Mouse (Mus musculus) MEL (cell line): ENCODE results near the gene Tmem45a. TPM values are rescaled to one million over a fixed set of nuclear protein-coding genes. Genes with fewer than 3 reads are reported as not detected.

Source experiments
- DNase-seq: peaks from one replicate; pipeline ENCODE4 v3.0.0; 2011; ENCODE audit warnings: low read depth, low spot score
- H3K27ac ChIP-seq: 2 replicates; pipeline ENCODE4 v1.5.1; 2012; ENCODE audit warnings: low read depth, mild to moderate bottlenecking, control low read depth, low read length, moderate library complexity; ENCODE audit not compliant: control insufficient read depth
- H3K27me3 ChIP-seq, 2 experiments: fragments of 150-350 bp in 1 of 2; sonication (generic) in 1 of 2; 2 replicates each; pipeline ENCODE4 v1.6.1; 2012; ENCODE audit warnings: low read length in 2 of 2, mild to moderate bottlenecking in 2 of 2, improper control_type of control experiment in 1 of 2, moderate library complexity in 1 of 2; ENCODE audit not compliant: insufficient read depth in 2 of 2, control insufficient read depth in 1 of 2
- H3K36me3 ChIP-seq, 2 experiments: 2 replicates each; pipeline ENCODE4 v1.6.1; 2012 to 2014; ENCODE audit warnings: low read length in 2 of 2, improper control_type of control experiment in 1 of 2, inconsistent platforms in 1 of 2, mild to moderate bottlenecking in 1 of 2; ENCODE audit not compliant: insufficient read depth in 2 of 2, control insufficient read depth in 1 of 2
- H3K4me1 ChIP-seq, 2 experiments: fragments of 150-350 bp in 1 of 2; sonication (generic) in 1 of 2; 2 replicates each; pipeline ENCODE4 v1.6.1; 2012; ENCODE audit warnings: low read length in 2 of 2, improper control_type of control experiment in 1 of 2, mild to moderate bottlenecking in 1 of 2; ENCODE audit not compliant: insufficient read depth in 2 of 2, control insufficient read depth in 1 of 2
- H3K4me3 ChIP-seq, 2 experiments: fragments of 150-350 bp in 1 of 2; sonication (generic) in 1 of 2; 2 replicates each; pipeline ENCODE4 v1.5.1; 2012; ENCODE audit warnings: low read depth in 2 of 2, low read length in 2 of 2, mild to moderate bottlenecking in 2 of 2, moderate library complexity in 2 of 2, control low read depth in 1 of 2, improper control_type of control experiment in 1 of 2; ENCODE audit not compliant: control insufficient read depth in 1 of 2, insufficient read depth in 1 of 2
- H3K79me2 ChIP-seq: 2 replicates; pipeline ENCODE4 v1.6.1; 2012; ENCODE audit warnings: mild to moderate bottlenecking, low read length, moderate library complexity; ENCODE audit not compliant: control insufficient read depth, poor library complexity, insufficient read depth
- H3K9ac ChIP-seq: 2 replicates; pipeline ENCODE4 v1.6.1; 2012; ENCODE audit warnings: low read depth, mild to moderate bottlenecking, control low read depth, low read length, moderate library complexity; ENCODE audit not compliant: control insufficient read depth, poor library complexity, severe bottlenecking
- H3K9me3 ChIP-seq: fragments of 150-350 bp; sonication (generic); replicated peaks from 2 replicates; pipeline ENCODE4 v1.6.1; 2012; ENCODE audit warnings: mild to moderate bottlenecking, low read length, improper control_type of control experiment, moderate library complexity; ENCODE audit not compliant: insufficient read depth
- BHLHE40 ChIP-seq: IDR thresholded peaks from 2 replicates; pipeline ENCODE4 v1.6.1; 2012; ENCODE audit warnings: low read depth, mild to moderate bottlenecking, inconsistent platforms, low read length, improper control_type of control experiment, borderline replicate concordance
- CHD2 ChIP-seq: IDR thresholded peaks from 2 replicates; pipeline ENCODE4 v1.6.1; 2011; ENCODE audit warnings: low read length, improper control_type of control experiment
- CTCF ChIP-seq, 3 experiments: IDR thresholded peaks in 2 of 3; conservative IDR thresholded peaks in 1 of 3; 2 replicates each; pipeline ENCODE4 v1.5.1; 2011 to 2012; ENCODE audit warnings: low read length in 3 of 3, low read depth in 2 of 3, mild to moderate bottlenecking in 2 of 3, improper control_type of control experiment in 1 of 3, inconsistent platforms in 1 of 3, mixed read lengths in 1 of 3, moderate library complexity in 1 of 3; ENCODE audit not compliant: control insufficient read depth in 1 of 3, insufficient read depth in 1 of 3, poor library complexity in 1 of 3, severe bottlenecking in 1 of 3
- E2F4 ChIP-seq: IDR thresholded peaks from 2 replicates; pipeline ENCODE4 v1.6.1; 2011; ENCODE audit warnings: low read depth, low read length, improper control_type of control experiment, borderline replicate concordance
- ELF1 ChIP-seq: IDR thresholded peaks from 2 replicates; pipeline ENCODE4 v1.6.1; 2014; ENCODE audit warnings: low read depth, mild to moderate bottlenecking, inconsistent platforms, low read length, improper control_type of control experiment, moderate library complexity
- ETS1 ChIP-seq: IDR thresholded peaks from 2 replicates; pipeline ENCODE4 v1.6.1; 2012; ENCODE audit warnings: low read depth, mild to moderate bottlenecking, inconsistent platforms, low read length, improper control_type of control experiment, moderate library complexity
- KAT2A ChIP-seq: conservative IDR thresholded peaks from 2 replicates; pipeline ENCODE4 v1.6.1; 2012; ENCODE audit warnings: low read depth, low read length, improper control_type of control experiment, inconsistent platforms
- MAFK ChIP-seq: IDR thresholded peaks from 2 replicates; pipeline ENCODE4 v1.6.1; 2011; ENCODE audit warnings: low read depth, mild to moderate bottlenecking, low read length, improper control_type of control experiment, borderline replicate concordance
- MAX ChIP-seq: IDR thresholded peaks from 2 replicates; pipeline ENCODE4 v1.6.1; 2011; ENCODE audit warnings: low read length, improper control_type of control experiment
- MAZ ChIP-seq: IDR thresholded peaks from 2 replicates; pipeline ENCODE4 v1.6.1; 2012; ENCODE audit warnings: low read depth, mild to moderate bottlenecking, inconsistent platforms, low read length, improper control_type of control experiment
- MYB ChIP-seq: IDR thresholded peaks from 2 replicates; pipeline ENCODE4 v1.6.1; 2011; ENCODE audit warnings: mild to moderate bottlenecking, low read depth, low read length, improper control_type of control experiment
- MYC ChIP-seq: IDR thresholded peaks from 2 replicates; pipeline ENCODE4 v1.6.1; 2011; ENCODE audit warnings: low read depth, mild to moderate bottlenecking, low read length, improper control_type of control experiment, moderate library complexity
- NRF1 ChIP-seq: IDR thresholded peaks from 2 replicates; pipeline ENCODE4 v1.6.1; 2014; ENCODE audit warnings: low read depth, mild to moderate bottlenecking, inconsistent platforms, low read length, improper control_type of control experiment, moderate library complexity; ENCODE audit not compliant: poor library complexity, insufficient read depth, severe bottlenecking
- POLR2AphosphoS2 ChIP-seq: IDR thresholded peaks from 2 replicates; pipeline ENCODE4 v1.6.1; 2011; ENCODE audit warnings: low read length, improper control_type of control experiment
- RAD21 ChIP-seq: IDR thresholded peaks from 2 replicates; pipeline ENCODE4 v1.6.1; 2011; ENCODE audit warnings: mild to moderate bottlenecking, low read depth, low read length, improper control_type of control experiment
- RCOR1 ChIP-seq: IDR thresholded peaks from 2 replicates; pipeline ENCODE4 v1.6.1; 2012; ENCODE audit warnings: low read depth, mild to moderate bottlenecking, inconsistent platforms, low read length, improper control_type of control experiment
- SIN3A ChIP-seq: IDR thresholded peaks from 2 replicates; pipeline ENCODE4 v1.6.1; 2012; ENCODE audit warnings: low read length, improper control_type of control experiment, inconsistent platforms
- SMC3 ChIP-seq: IDR thresholded peaks from 2 replicates; pipeline ENCODE4 v1.6.1; 2011; ENCODE audit warnings: low read depth, low read length, improper control_type of control experiment
- TAL1 ChIP-seq: IDR thresholded peaks from 2 replicates; pipeline ENCODE4 v1.6.1; 2012; ENCODE audit warnings: mild to moderate bottlenecking, inconsistent platforms, low read length, moderate library complexity, mixed read lengths
- TBP ChIP-seq: IDR thresholded peaks from 2 replicates; pipeline ENCODE4 v1.8.0; 2011; ENCODE audit warnings: low read depth, low read length, improper control_type of control experiment
- USF1 ChIP-seq: IDR thresholded peaks from 2 replicates; pipeline ENCODE4 v1.6.1; 2014; ENCODE audit warnings: low read depth, mild to moderate bottlenecking, inconsistent platforms, low read length, improper control_type of control experiment, moderate library complexity
- ZMIZ1 ChIP-seq: IDR thresholded peaks from 2 replicates; pipeline ENCODE4 v1.6.1; 2012; ENCODE audit warnings: low read depth, mild to moderate bottlenecking, inconsistent platforms, low read length, improper control_type of control experiment, moderate library complexity
- polyA plus RNA-seq, 2 experiments: library from polyadenylated mRNA; stranded (reverse) in 1 of 2; unstranded in 1 of 2; fragments of >175 nt in 1 of 2; fragments of >200 nt in 1 of 2; gene quantifications; 2 replicates each; pipeline versions ENCODE4 v1.2.1 to v1.2.4; 2012; ENCODE audit warnings: low replicate concordance in 2 of 2, low read depth in 1 of 2; ENCODE audit not compliant: insufficient read length in 2 of 2, insufficient read depth in 1 of 2, missing spikeins in 1 of 2
- total RNA-seq: library from RNA; depleted of rRNA; stranded (reverse); fragments of 300-350 nt; gene quantifications from 2 replicates; pipeline ENCODE4 v1.2.3, GENCODE M21; 2012

Tmem45a gene
- total and polyA plus RNA-seq, 3 experiments: not detected

- TF ChIP-seq CHD2 (no peak), E2F4 (no peak), SIN3A (peak; percentile 88), RCOR1 (peak; percentile 85), RAD21 (no peak), KAT2A (no peak), SMC3 (no peak), MYC (peak; percentile 56; the same call in 1 of the 2 replicates), ELF1 (no peak), MYB (peak; percentile 90), ZMIZ1 (no peak), MAFK (peak; percentile 42; the same call in 1 of the 2 replicates), MAX (0 out of 2 replicates have a peak, but pooled peaks have one; percentile 16)
Observed at GRCm38 (mm10) chr16:56801370-56802109, 84.4 kb downstream of the Tmem45a start (continued).

- peak overlapping the region; percentile 1 to 21; a peak in 2 of 4 replicates for H3K4me3 ChIP-seq
- H3K27ac ChIP-seq: peak overlapping the region; percentile 80
Observed at GRCm38 (mm10) chr16:56800946-56801345, 85.0 kb downstream of the Tmem45a start.

More at GRCm38 (mm10) chr16:56800946-56801345, 85.0 kb downstream of the Tmem45a start:
- TF ChIP-seq ETS1: no peak
- TF ChIP-seq USF1: no peak
- TF ChIP-seq POLR2AphosphoS2: no peak
- no peak for TF ChIP-seq E2F4
- TF ChIP-seq RAD21: no peak
- TF ChIP-seq SIN3A: no peak
- no peak for TF ChIP-seq BHLHE40
- no peak for TF ChIP-seq NRF1
- no peak for TF ChIP-seq MAZ
- no peak for TF ChIP-seq MAFK
- no peak for TF ChIP-seq CTCF (IDR thresholded peaks at IDR 0.05 in 2 of 3, conservative IDR thresholded peaks at IDR 0.05 in 1 of 3; ENCODE audit: control insufficient read depth in 1 of 3, insufficient read depth in 1 of 3, low read depth in 2 of 3, low read length in 3 of 3, poor library complexity in 1 of 3, severe bottlenecking in 1 of 3)
- TF ChIP-seq MAX: no peak
- TF ChIP-seq RCOR1: no peak
- TF ChIP-seq TAL1: no peak
- TF ChIP-seq TBP: no peak
- peak; percentile 72 for DNase-seq
- no peaks in the 10 kb centered on the region for H3K9me3 ChIP-seq
- peaks cover 0 to 41% of the 10 kb centered on the region in 2 experiments; a peak in 2 of 4 replicates for H3K36me3 ChIP-seq
- H3K79me2 ChIP-seq: no peaks in the 10 kb centered on the region
- no peaks in the 10 kb centered on the region; a peak in 1 of 4 replicates for H3K27me3 ChIP-seq
- H3K9ac ChIP-seq: peak overlapping the region; percentile 34
- peaks cover 13 to 34% of the 10 kb centered on the region in 2 experiments for H3K4me1 ChIP-seq
